29 mouse cellular contexts compared by ENCODE assay signal in the genomic region with DNA sequence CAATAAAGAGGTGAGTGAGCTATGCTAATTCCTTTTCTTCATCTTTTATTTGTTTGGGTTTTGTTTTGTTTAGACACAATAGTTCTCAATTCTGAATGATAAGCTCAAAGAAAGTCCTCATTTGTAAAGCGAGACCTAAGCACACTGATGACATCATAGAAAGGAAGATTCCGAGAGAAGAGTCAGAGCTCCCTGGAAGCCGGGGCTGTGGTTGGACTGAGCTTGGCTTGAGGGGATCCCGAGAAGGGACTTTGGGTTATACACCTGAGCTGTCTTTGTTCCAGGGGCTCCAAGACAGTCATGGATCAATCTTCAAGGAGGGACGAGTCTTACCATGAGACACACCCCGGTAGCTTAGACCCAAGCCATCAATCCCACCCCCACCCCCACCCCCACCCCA. TPM values are rescaled to one million over a fixed set of nuclear protein-coding genes. Genes with fewer than 3 reads are reported as not detected.
"Had no signal": no experiment of that assay in that cellular context is flagged by ENCODE, and none has a peak within 500 bp of the region (broad histone marks: within the 10 kb centered on the region; RNA-seq: fewer than 3 reads in every experiment).

A gene (plus strand): TSS at position 301 of the 400 bp plus-strand sequence.

- H3K27me3 ChIP-seq: forebrain, embryonic 15.5 days; heart, embryonic 12.5 days; hindbrain, embryonic 13.5 days; hindbrain, embryonic 15.5 days; kidney, embryonic 15.5 days; limb, embryonic 12.5 days; limb, embryonic 15.5 days; liver, embryonic 12.5 days had no signal

- DNase-seq: forebrain, postnatal 0 days; gastrocnemius, postnatal 14 days; gastrocnemius, postnatal 36 days; heart, postnatal 10 days; heart, postnatal 36 days; kidney, adult 11 months; kidney, adult 9 months; kidney, postnatal 14 days; kidney, postnatal 36 days; layer of hippocampus, adult 9-11 months; layer of hippocampus, postnatal 36 days; left cerebral cortex, postnatal 4 days had no signal

- H3K36me3 ChIP-seq: forebrain, embryonic 15.5 days; heart, embryonic 12.5 days; hindbrain, embryonic 13.5 days; hindbrain, embryonic 15.5 days; kidney, embryonic 15.5 days; limb, embryonic 12.5 days; limb, embryonic 15.5 days; liver, embryonic 12.5 days had no signal

- H3K9ac ChIP-seq: forebrain, embryonic 15.5 days; forebrain, postnatal 0 days; heart, embryonic 12.5 days; hindbrain, embryonic 13.5 days; hindbrain, embryonic 15.5 days; kidney, embryonic 15.5 days; limb, embryonic 12.5 days; limb, embryonic 15.5 days; liver, embryonic 12.5 days; liver, embryonic 14.5 days had no signal

- ATAC-seq: forebrain, embryonic 15.5 days; forebrain, postnatal 0 days; hindbrain, postnatal 0 days; intestine, embryonic 16.5 days; liver, embryonic 12.5 days had no signal

- H3K9me3 ChIP-seq: forebrain, embryonic 15.5 days; heart, embryonic 12.5 days; hindbrain, embryonic 13.5 days; hindbrain, embryonic 15.5 days; kidney, embryonic 15.5 days; limb, embryonic 12.5 days; limb, embryonic 15.5 days; liver, embryonic 12.5 days had no signal

- H3K4me2 ChIP-seq: forebrain, embryonic 15.5 days; heart, embryonic 12.5 days; hindbrain, embryonic 13.5 days; hindbrain, embryonic 15.5 days; kidney, embryonic 15.5 days; limb, embryonic 12.5 days; limb, embryonic 15.5 days; liver, embryonic 12.5 days had no signal

- H3K4me1 ChIP-seq: forebrain, embryonic 15.5 days; hindbrain, embryonic 13.5 days; hindbrain, embryonic 15.5 days; limb, embryonic 12.5 days; limb, embryonic 15.5 days; liver, embryonic 12.5 days had no signal

- H3K27ac ChIP-seq: forebrain, embryonic 15.5 days; hindbrain, embryonic 13.5 days; hindbrain, embryonic 15.5 days; hindbrain, postnatal 0 days; kidney, embryonic 15.5 days; kidney, postnatal 0 days; limb, embryonic 12.5 days; limb, embryonic 15.5 days; liver, embryonic 12.5 days; liver, embryonic 14.5 days had no signal

- H3K4me3 ChIP-seq: forebrain, embryonic 15.5 days; heart, embryonic 12.5 days; hindbrain, embryonic 13.5 days; hindbrain, embryonic 15.5 days; kidney, embryonic 15.5 days; limb, embryonic 12.5 days; limb, embryonic 15.5 days; liver, embryonic 12.5 days had no signal

RNA-seq across cellular contexts. Expression of the gene that starts here (rescaled TPM):
- polyA plus RNA-seq: forebrain, embryonic 15.5 days; forebrain, postnatal 0 days; heart, embryonic 12.5 days; hindbrain, embryonic 11.5 days; hindbrain, embryonic 13.5 days; hindbrain, embryonic 15.5 days; hindbrain, postnatal 0 days; intestine, embryonic 14.5 days; intestine, embryonic 16.5 days; kidney, adult 2 months; kidney, embryonic 15.5 days; kidney, postnatal 0 days; large intestine, adult 2 months; limb, embryonic 12.5 days; limb, embryonic 15.5 days; liver, adult 2 months; liver, embryonic 12.5 days; liver, embryonic 14.5 days had no signal
